Mouse (Mus musculus) mouse trophoblast stem cell (cell line): Measurements from ENCODE around the gene Erc1.

Experiments used
- in situ Hi-C, 2 experiments: fragments of 300-500 bp; cut with MseI, MboI; formaldehyde crosslinking; loops; 2 replicates in 1 of 2; 3 replicates in 1 of 2; pipeline ENCODE4 v1.15.1; 2025

Erc1 gene

DNA sequence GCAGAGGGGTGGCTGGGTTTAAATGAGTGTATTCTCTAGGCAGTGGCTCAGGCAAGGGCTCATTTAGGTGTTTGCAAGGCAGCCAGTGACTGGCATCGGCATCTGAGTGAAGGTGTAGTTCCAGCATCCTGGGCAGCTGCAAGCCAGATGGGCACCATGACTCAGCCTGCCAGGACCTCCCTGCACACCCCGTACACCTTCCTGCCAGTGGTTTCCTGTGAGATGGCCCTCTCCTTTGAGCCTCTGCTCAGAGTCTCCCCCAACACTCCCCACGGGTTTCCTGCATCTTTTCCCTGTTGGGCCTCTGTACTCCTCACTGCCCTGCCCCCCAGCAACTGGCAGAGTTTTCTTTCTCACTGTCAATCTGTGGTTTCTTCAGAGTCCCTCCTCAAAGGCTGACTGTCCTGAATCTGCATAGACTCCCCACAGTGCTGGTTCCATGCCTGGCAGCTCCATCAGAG lies 326.0 kb downstream of the Erc1 start:
- in situ Hi-C loops = no loop called here

- in situ Hi-C loops = no loop called here
Observed at GRCm38 (mm10) chr6:119521482-119521900, 326.5 kb downstream of the Erc1 start.
